Mouse (Mus musculus): Measurements from ENCODE around the gene Larp4. TPM values are rescaled to one million over a fixed set of nuclear protein-coding genes. Genes with fewer than 3 reads are reported as not detected.

Larp4 gene
- polyA plus RNA-seq (2012; rRNA removed), result 31.6 and 35.7 TPM in 2 replicates

DNA sequence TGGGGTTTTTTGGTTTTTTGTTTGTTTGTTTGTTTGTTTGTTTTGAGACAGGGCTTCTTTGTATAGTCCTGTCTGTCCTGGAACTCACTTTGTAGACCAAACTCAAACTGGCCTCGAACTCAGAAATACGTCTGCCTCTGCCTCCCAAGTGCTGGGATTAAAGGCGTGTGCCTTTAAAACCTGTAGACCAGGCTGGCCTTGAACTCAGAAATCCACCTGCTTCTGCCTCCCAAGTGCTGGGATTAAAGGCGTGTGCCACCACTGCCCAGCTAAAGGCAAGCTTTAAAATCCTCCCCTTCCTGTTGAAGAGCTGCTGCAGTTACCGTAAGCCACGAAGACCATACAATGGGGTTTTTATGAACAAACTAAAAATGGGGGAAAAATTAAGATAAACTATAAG, at the start of gene Larp4:
Larp4 (plus strand) TSS at position 301 of the 400 bp plus-strand sequence.

DNA sequence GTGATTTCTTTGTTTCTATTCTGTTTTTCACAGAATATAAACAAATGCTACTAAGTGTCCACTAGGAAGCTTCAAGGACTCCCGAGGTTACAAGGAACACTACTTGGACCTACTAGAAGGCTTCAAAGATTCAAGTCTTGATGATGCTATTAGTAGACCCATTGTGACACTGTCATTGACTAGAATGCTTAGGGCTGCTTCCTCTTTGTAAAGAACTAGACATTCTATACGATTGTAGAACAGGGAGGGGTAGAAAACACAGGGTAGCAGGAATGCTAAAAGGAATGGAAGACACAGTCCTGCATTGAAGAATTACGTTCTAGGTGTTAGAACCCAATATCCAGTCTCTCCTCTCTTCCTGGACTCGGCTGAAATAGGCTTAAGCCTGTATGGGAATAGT, 2.9 kb upstream of the Larp4 start, which contains the start of gene Fam186a:
Fam186a (minus strand) TSS at position 101 of the 400 bp plus-strand sequence.

DNA sequence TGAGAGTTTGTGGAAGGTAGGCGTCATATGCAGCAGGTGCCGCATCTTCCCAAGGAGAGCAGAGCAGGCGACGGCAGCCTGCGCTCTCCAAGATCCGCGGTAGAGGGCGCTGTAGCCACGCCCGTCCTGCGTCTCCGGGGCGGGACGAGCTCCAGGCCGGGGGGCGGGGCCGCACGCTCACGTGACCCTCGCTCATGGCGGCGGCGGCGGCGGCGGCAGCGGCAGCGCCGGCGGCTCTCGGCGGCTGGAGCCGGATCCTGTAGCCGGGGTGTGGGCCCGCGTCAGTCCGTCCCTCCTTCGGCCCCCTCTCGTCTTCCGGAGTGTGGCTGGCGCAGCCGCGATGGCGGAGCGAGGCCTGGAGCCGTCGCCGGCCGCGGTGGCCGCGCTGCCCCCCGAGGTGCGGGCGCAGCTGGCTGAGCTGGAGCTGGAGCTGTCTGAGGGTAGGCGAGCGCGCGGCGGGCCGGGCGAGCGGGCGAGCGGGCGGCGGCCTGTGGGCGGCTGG, 68.7 kb downstream of the Larp4 start, which contains the start of gene Dip2b:
Dip2b (plus strand) TSS at position 195 of the 502 bp plus-strand sequence.

Other genes starting within 250 kb of the Larp4 start
- gene Cox14, start 244.4 kb upstream of the Larp4 start, polyA plus RNA-seq (2012; rRNA removed), result 115 and 116 TPM in 2 replicates
- gene Cers5, start 197.2 kb upstream of the Larp4 start, polyA plus RNA-seq (2012; rRNA removed), result 51.7 and 60.5 TPM in 2 replicates
- 25.6 and 44.8 TPM in 2 replicates for gene Lima1, start 94.6 kb upstream of the Larp4 start, polyA plus RNA-seq (2012; rRNA removed)
- 0.01 and 0.02 TPM in 2 replicates for gene Fam186a, start 3.0 kb upstream of the Larp4 start, polyA plus RNA-seq (2012; rRNA removed)
- 21.7 and 22.6 TPM in 2 replicates for gene Dip2b, start 68.6 kb downstream of the Larp4 start, polyA plus RNA-seq (2012; rRNA removed)